Mouse (Mus musculus): ENCODE data around the gene Bmpr1b.

DNA sequence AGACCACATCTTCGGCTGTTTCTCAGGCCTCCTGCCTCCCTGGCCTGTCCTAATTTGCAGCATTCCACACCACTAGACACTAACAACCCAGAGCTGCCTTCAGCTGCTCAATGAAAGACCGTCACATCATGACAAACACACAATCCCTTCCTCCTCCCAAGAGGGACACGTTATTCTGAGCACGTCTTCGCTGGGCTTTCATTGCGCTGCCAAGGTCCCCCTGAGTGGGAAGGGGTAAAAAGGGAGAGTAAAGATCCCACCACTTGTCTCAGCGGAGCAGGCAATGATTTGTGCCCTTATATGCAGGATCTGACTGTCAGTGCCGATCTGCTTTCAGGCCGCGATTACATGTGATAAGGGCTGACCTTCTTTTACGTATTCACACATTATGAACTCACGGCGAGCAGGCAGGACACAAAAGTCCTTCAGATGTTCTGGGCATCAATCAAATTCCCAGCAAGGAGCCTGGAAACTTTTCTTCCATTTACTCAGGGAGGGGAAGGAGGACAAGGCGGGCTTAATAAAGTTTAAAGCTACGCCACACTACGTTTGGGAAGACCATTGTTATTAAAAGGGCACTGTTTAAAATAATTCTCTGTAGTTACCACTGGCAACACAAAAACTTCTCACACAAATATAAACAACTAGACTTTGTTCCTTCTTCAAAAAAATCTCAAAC is 232.5 kb downstream of the Bmpr1b start:
- no peak for TF ChIP-seq CTCF (IDR thresholded peaks at IDR 0.05; ENCODE audit: low read depth)
- no peak for TF ChIP-seq EP300 (optimal IDR thresholded peaks at IDR 0.05)

Data from stomach, postnatal 0 days (tissue).